Mouse (Mus musculus): ENCODE results near the gene Gtf3c6. TPM values are rescaled to one million over a fixed set of nuclear protein-coding genes. Genes with fewer than 3 reads are reported as not detected.
"Not testable (repeated sequence)": the region's sequence is repeated elsewhere in the genome, so short reads cannot be mapped to it uniquely, and the experiment has no call there.

The Gtf3c6 gene
- polyA plus RNA-seq (2015; fragmentation: Nextera tagmentation; extraction: Ambion mirVana): 80.3 and 82.5 TPM in 2 replicates

- peak within 1 kb of the TSS; percentile 82 for H3K4me2 ChIP-seq (replicated peaks)
- WGBS: under 1% methylated on average over 43 of the region's 43 CpGs
- ATAC-seq (ENCODE audit: insufficient number of reproducible peaks, low FRiP score, low TSS enrichment, low read depth): peak; percentile 75
- H3K27me3 ChIP-seq: no peaks in the 10 kb centered on the region
- H3K9me3 ChIP-seq (replicated peaks): no peaks in the 10 kb centered on the region
- peak within 1 kb of the TSS; percentile 80 for H3K4me3 ChIP-seq (replicated peaks)
- peak within 1 kb of the TSS; percentile 94 for H3K27ac ChIP-seq (replicated peaks)
- H3K36me3 ChIP-seq: peaks cover 19% of the 10 kb centered on the region
- H3K4me1 ChIP-seq: peaks cover 10% of the 10 kb centered on the region
- H3K9ac ChIP-seq: peak within 1 kb of the TSS; percentile 69
These were observed at the start of gene Gtf3c6 for GRCm38 (mm10) chr10:40257414-40258255. Gene Gtf3c6, minus strand, starts transcription at chr10:40258108.

DNA sequence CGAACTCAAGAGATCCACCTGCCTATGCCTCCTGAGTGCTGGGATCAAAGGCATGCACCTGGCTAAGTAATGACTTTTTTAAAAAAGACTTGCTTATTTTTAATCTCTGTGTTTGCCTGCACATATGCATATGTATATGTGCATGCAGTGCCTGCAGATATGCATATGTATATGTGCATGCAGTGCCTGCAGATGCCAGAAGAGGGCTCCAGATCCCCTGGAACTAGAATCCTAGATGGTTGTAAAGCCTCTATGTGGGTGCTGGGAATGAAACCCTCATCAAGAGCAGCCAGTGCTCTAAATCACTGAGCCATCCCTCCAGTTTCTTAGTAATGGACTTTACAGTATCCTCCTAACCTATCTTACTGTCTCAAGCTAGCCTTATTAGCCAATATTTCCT lies 48.1 kb upstream of the Gtf3c6 start:
- Histone ChIP-seq H3K4me1 (no peaks in the 10 kb centered on the region), H3K4me3 (replicated peaks) (no peak overlapping the region), H3K9me3 (replicated peaks) (no peaks in the 10 kb centered on the region), H3K4me2 (replicated peaks) (no peak overlapping the region), H3K9ac (no peak overlapping the region), H3K36me3 (no peaks in the 10 kb centered on the region), H3K27ac (replicated peaks) (no peak overlapping the region), H3K27me3 (no peaks in the 10 kb centered on the region)
- 92% methylated on average over 1 of the region's 1 CpGs for WGBS
- ATAC-seq (ENCODE audit: insufficient number of reproducible peaks, low FRiP score, low TSS enrichment, low read depth): no peak

DNA sequence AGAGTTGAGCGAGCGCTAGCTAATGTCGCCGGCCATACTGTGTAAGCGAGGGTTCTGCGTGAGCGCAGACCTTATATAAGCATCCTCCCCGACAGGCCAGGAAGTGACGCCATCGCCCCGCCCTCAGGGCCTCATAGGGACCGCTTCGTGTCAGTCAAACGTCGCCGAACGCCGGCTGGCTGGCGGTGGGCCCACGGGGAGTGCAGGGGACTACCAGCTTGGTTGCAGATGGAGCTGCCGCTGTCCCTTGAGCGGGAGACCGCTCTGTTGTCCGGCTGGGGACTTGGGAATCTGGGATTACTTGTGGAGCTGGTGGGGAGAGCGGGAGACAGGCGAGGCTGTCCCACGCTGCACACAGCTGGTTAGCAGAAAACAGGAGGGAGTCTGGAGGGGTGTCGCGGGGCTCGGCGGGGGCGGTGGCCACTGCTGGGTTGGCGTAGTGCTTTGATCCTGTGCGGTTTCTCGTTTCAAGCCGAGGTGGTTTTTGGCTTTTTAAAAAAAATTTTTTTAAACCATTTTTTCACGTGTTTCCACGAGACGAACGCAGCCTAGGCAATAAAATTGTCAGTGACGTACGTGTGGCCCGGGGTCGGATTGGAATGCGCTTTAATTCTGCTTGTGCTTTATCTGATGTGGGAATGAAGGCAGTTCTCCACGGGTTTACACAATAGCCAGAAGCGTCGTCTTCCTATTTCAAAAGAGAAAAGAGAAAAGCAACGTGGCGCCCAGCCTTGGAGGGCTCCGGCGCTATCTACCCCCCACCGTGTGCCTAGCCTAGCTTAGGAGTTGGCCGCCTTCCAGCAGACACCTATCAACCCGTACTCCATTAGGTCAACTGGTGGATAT lies 44.5 kb upstream of the Gtf3c6 start, which contains the start of gene Amd1:
Amd1 (minus strand) TSS at position 47 of the 846 bp plus-strand sequence.
- no peaks in the 10 kb centered on the region for H3K36me3 ChIP-seq
- H3K9ac ChIP-seq: peak within 1 kb of the TSS; percentile 87
- no peaks in the 10 kb centered on the region for H3K27me3 ChIP-seq
- H3K4me3 ChIP-seq (replicated peaks): peak within 1 kb of the TSS; percentile 94
- H3K9me3 ChIP-seq (replicated peaks): no peaks in the 10 kb centered on the region
- WGBS: under 1% methylated on average over 55 of the region's 55 CpGs
- peak within 1 kb of the TSS; percentile 81 for H3K4me2 ChIP-seq (replicated peaks)
- peaks cover 10% of the 10 kb centered on the region for H3K4me1 ChIP-seq
- peak; percentile 97 for ATAC-seq (ENCODE audit: insufficient number of reproducible peaks, low FRiP score, low TSS enrichment, low read depth)
- H3K27ac ChIP-seq (replicated peaks): peak within 1 kb of the TSS; percentile 93

DNA sequence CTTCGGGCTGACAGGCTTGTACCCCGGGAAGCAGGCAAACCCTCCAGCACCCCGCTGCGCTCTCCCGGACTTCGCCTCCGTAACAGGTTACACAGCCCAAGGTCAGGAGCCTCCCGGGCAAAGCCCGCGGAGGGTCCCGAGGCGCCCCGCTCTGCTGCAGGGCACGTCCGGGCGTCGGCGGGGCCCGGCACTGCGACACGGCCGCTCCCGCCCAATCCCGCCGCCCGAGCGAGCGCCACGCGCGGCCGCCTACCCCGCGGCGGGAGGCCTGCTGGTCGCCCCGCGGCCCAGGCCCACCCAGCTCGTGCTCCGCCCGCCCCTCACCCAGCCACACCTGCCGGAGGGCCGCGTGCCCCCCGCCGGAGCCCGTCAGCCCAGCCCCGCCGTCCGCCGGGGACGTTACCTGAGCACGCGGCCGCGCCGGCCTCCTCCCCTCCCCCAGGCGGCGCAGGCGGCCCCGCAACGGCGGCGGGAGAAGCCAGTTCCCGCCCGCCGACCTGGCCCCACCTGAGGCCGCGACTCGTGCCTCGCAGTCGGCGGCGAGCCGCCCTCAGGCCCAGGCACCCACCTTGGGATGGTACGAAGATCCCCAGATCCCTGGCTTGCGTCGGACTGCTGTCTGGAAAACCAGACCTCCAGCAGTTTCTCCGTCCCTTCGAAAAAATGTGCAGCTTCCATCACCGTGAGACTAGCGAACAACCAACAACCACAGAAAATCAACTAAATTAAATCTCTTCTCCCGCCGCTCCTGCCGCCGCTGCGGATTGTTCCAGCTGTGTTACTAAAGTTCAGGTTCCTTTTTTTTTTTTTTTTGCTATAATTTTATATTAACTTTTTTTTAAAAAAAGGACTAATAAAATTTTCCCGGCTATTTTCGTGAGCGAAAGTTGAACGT lies 43.5 kb upstream of the Gtf3c6 start:
- under 1% methylated on average over 80 of the region's 91 CpGs for WGBS
- H3K9me3 ChIP-seq (replicated peaks): not testable (repeated sequence)

GRCm38 (mm10) chr10:40300648-40301171 lies 42.8 kb upstream of the Gtf3c6 start:
- WGBS: under 1% methylated on average over 36 of the region's 36 CpGs
- no peaks in the 10 kb centered on the region for H3K36me3 ChIP-seq
- peak; percentile 74 for ATAC-seq (ENCODE audit: insufficient number of reproducible peaks, low FRiP score, low TSS enrichment, low read depth)

More for the DNA sequence above, 43.5 kb upstream of the Gtf3c6 start:
- Histone ChIP-seq H3K4me1 (peaks cover 10% of the 10 kb centered on the region), H3K27ac (replicated peaks) (peak overlapping the region; percentile 93), H3K4me3 (replicated peaks) (peak overlapping the region; percentile 94), H3K4me2 (replicated peaks) (peak overlapping the region; percentile 79), H3K9ac (peak overlapping the region; percentile 87)
- not testable (repeated sequence) for H3K36me3 ChIP-seq, H3K27me3 ChIP-seq
- peak; percentile 36; the same call in 1 of the 2 replicates for ATAC-seq (ENCODE audit: insufficient number of reproducible peaks, low FRiP score, low TSS enrichment, low read depth)

DNA sequence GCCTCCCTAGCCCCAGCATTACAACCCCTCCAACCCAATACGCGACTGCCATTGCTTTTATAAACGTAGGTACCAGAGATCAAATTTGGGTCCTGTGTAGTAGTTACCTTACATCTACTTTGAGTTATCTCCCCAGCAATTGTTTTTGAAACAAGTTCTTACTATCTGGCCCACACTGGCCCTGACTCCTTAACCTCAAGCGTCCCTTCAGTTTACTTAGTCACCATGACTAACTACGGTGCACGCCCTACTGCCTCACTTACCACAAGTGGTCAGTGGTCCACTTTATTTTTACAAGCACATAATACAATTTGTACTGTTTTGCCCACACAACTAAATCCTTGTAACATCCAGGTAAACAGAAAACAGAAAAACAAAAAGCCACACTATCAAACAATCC lies 34.7 kb upstream of the Gtf3c6 start:
- no peak overlapping the region for H3K4me3 ChIP-seq (replicated peaks)
- no peak for ATAC-seq (ENCODE audit: insufficient number of reproducible peaks, low FRiP score, low TSS enrichment, low read depth)
- H3K9me3 ChIP-seq (replicated peaks): no peaks in the 10 kb centered on the region
- H3K4me1 ChIP-seq: no peaks in the 10 kb centered on the region
- H3K4me2 ChIP-seq (replicated peaks): no peak overlapping the region
- no peaks in the 10 kb centered on the region for H3K27me3 ChIP-seq
- peaks cover 19% of the 10 kb centered on the region for H3K36me3 ChIP-seq
- H3K9ac ChIP-seq: no peak overlapping the region
- WGBS: 91% methylated on average over 6 of the region's 6 CpGs
- H3K27ac ChIP-seq (replicated peaks): no peak overlapping the region

More at GRCm38 (mm10) chr10:40300648-40301171, 42.8 kb upstream of the Gtf3c6 start:
- peaks cover 10% of the 10 kb centered on the region for H3K4me1 ChIP-seq
- H3K4me2 ChIP-seq (replicated peaks): peak overlapping the region; percentile 79
- peak overlapping the region; percentile 94 for H3K4me3 ChIP-seq (replicated peaks)
- peak overlapping the region; percentile 87 for H3K9ac ChIP-seq
- H3K9me3 ChIP-seq (replicated peaks): no peaks in the 10 kb centered on the region
- H3K27ac ChIP-seq (replicated peaks): peak overlapping the region; percentile 91
- H3K27me3 ChIP-seq: no peaks in the 10 kb centered on the region

GRCm38 (mm10) chr10:40286767-40287166 lies 28.9 kb upstream of the Gtf3c6 start:
- no peak for ATAC-seq (ENCODE audit: insufficient number of reproducible peaks, low FRiP score, low TSS enrichment, low read depth)
- H3K4me3 ChIP-seq (replicated peaks): no peak overlapping the region
- H3K4me1 ChIP-seq: no peaks in the 10 kb centered on the region
- peaks cover 25% of the 10 kb centered on the region for H3K36me3 ChIP-seq
- no peaks in the 10 kb centered on the region for H3K27me3 ChIP-seq
- no peak overlapping the region for H3K9ac ChIP-seq
- H3K27ac ChIP-seq (replicated peaks): no peak overlapping the region
- WGBS: 93% methylated on average over 1 of the region's 1 CpGs
- H3K9me3 ChIP-seq (replicated peaks): no peaks in the 10 kb centered on the region
- no peak overlapping the region for H3K4me2 ChIP-seq (replicated peaks)

DNA sequence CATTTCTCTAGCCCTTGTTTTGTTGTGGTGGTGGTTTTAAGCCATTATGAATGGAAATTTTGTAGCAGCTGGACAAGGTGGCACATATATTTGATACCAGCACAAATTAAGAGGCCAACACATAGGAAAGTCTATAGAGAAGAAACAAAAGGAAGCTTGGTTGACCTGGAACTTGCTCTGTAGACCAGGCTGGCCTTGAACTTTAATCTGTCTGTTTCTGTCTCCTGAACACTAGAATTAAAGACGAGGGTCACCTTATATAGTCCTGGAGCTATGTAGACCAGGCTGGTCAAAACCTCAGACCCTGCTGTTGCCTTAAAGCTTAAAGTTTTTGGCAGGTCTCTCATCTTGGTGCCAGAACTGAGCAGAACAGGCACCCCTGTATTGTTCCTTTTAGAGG lies 27.7 kb upstream of the Gtf3c6 start:
- Histone ChIP-seq H3K27ac (replicated peaks) (no peak overlapping the region), H3K36me3 (peaks cover 16% of the 10 kb centered on the region), H3K4me2 (replicated peaks) (no peak overlapping the region), H3K4me3 (replicated peaks) (no peak overlapping the region), H3K9me3 (replicated peaks) (no peaks in the 10 kb centered on the region), H3K4me1 (no peaks in the 10 kb centered on the region), H3K9ac (no peak overlapping the region), H3K27me3 (no peaks in the 10 kb centered on the region)
- 74% methylated on average over 1 of the region's 1 CpGs for WGBS
- no peak for ATAC-seq (ENCODE audit: insufficient number of reproducible peaks, low FRiP score, low TSS enrichment, low read depth)

DNA sequence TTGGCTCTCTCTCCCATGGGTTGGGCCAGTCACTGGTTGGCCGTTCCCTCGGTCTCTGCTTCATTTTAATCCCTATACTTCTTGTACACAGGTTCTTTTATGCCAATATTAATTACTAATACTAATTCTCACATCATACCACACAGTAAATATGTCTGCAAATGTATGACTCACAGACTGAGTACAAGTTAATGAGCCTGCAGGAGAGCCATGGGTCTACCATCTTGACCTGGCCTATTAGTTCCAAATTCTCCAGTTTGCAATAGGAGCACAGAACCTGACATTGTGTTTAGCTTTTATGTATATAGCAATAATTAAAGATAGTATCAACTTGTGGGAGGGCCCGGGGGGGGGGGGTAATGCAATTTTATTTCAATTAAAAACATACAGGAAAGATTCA lies 27.1 kb upstream of the Gtf3c6 start:
- ATAC-seq (ENCODE audit: insufficient number of reproducible peaks, low FRiP score, low TSS enrichment, low read depth): no peak; the same call in 1 of the 2 replicates
- H3K4me2 ChIP-seq (replicated peaks): no peak overlapping the region
- no peak overlapping the region for H3K4me3 ChIP-seq (replicated peaks)
- WGBS: 91% methylated on average over 3 of the region's 3 CpGs
- no peak overlapping the region for H3K9ac ChIP-seq
- H3K27ac ChIP-seq (replicated peaks): no peak overlapping the region
- H3K36me3 ChIP-seq: peaks cover 16% of the 10 kb centered on the region
- H3K27me3 ChIP-seq: no peaks in the 10 kb centered on the region
- no peaks in the 10 kb centered on the region for H3K9me3 ChIP-seq (replicated peaks)
- no peaks in the 10 kb centered on the region for H3K4me1 ChIP-seq

DNA sequence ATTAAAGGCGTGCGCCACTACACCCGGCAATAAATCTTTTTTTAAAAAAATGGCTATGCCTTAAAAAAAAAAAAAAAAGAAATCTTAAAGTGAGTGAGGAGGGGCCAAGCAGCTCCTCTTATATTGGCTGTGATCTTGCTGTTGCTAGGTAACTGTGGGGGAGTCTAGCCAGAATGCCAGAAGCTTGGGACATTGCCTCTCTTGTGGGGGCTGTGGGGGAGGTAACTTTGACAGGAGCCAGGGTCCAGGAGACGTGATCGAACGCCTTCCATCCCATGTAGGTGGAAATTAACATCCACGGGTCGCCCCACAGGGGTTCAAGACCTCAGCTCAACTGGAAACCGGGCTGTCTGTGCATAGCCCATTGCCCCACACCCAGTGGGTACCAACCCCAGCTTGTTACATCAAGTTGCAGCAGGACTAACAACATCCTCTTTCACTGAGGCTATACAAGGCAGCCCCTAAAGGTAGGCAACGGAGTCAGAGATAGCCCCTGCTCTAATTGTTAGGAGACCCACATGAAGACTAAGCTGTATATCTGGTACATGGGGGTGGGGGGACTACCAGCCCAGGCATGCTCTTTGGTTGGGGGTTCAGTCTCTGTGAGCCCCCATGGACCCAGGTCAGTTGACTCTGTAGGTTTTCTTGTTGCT lies 26.4 kb upstream of the Gtf3c6 start:
- Histone ChIP-seq H3K4me3 (replicated peaks) (no peak overlapping the region), H3K36me3 (peaks cover 16% of the 10 kb centered on the region), H3K27me3 (no peaks in the 10 kb centered on the region), H3K27ac (replicated peaks) (no peak overlapping the region), H3K9me3 (replicated peaks) (no peaks in the 10 kb centered on the region), H3K9ac (no peak overlapping the region), H3K4me2 (replicated peaks) (no peak overlapping the region), H3K4me1 (no peaks in the 10 kb centered on the region)
- WGBS: 85% methylated on average over 10 of the region's 10 CpGs
- ATAC-seq (ENCODE audit: insufficient number of reproducible peaks, low FRiP score, low TSS enrichment, low read depth): no peak

Measured in embryonic facial prominence, embryonic 15.5 days (tissue).